Mouse (Mus musculus) right cerebral cortex, postnatal 36 days (tissue): ENCODE results near the gene Dpyd.

Experiments used
- DNase-seq, 2 experiments: peaks; one replicate each; pipeline ENCODE4 v3.0.0; 2022; ENCODE audit warnings: low spot score in 2 of 2, mixed read lengths in 1 of 2

Dpyd gene

DNA sequence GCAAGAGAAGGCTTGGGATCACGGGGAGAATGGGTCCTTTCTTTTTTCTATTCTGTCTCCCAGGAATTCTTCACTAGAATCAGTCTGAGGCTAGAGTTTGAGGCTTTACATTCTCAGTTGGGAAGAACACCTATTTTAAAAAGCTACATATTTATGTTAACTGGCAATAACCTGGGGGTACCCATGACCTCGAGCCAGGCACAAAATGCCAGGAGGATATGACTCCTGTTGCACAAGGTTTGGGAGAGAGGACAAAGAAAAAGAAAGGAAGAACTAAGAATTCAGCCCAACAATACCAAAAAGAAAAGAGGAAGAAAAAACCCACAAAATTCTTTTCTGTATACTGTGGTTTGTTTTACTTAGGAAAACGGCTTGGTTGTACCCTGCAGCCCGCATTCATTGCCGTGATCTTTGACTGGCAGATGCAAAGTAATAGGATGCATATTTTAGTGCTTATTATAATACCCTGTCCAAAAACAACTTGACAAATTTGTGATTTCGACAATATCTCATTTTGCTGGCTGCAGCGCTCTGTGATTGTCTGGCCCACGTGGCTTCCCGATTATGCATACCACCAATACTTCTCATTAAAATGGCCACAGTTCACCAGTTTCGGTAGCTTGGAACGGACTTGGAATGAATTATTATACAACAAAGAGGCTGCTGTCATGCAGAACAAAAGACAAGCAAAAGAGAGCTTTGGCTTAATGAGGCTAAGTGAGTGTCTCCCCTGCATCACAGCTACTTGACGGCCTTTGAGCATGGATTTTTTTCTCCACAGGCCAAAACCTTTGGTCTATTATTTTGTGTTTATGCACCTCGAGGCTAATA is 799.8 kb downstream of the Dpyd start:
- no peak for DNase-seq

DNA sequence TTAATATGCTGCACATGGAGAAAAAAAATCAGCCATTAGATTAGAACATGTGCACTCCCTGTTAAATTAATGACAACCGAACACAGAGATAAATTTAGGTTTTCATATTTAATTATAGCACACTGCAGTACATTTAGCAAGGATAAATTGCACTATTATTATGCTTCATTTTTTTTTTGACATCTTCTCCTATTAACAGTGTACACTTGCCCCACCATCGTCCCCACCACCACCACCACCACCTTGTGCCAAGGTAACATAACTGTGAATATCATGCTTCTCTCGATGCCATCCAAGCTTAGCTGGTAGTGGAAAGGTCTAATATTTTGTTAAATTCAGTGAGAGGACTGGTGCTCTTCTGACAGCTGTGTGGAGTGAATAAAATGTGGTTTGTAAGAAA is 800.5 kb downstream of the Dpyd start:
- no peak for DNase-seq

DNA sequence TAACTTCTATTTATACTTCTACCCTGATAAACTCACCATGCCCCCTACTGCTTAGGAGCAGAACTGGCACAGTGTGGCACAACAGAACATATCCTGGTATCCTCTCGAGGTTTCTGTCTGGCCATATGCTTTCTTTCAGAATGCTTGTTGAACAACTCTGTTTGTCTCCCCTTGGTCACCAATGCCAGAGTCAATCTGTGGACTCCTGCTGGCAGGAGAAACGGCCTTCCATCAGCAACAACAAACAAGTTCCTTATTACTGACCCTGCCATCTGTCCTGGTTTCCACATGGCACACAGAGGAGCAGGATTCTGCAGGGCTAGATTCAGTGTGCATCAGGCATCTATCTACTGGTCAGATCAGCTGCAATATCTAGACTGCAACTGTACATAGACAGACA is 807.0 kb downstream of the Dpyd start:
- no peak for DNase-seq

DNA sequence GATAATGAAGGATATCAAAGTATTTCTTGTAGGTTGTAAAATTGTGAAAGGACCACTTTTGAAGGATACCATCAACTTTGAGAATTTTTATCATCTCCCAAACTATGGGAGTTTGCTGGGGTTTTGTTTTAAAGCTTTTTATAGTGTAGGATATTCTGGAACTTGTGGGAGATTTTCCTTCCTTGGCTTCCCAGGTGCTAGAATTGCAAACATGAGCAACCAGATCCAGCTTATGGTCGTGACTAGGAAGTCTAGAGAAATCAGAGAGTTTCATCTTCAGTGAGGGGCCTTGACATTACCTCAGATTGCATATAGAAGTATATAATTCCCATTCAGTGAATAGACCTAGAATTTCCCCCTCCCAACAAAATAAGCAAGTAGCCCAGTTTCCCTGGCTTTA is 819.2 kb downstream of the Dpyd start:
- no peak for DNase-seq

DNA sequence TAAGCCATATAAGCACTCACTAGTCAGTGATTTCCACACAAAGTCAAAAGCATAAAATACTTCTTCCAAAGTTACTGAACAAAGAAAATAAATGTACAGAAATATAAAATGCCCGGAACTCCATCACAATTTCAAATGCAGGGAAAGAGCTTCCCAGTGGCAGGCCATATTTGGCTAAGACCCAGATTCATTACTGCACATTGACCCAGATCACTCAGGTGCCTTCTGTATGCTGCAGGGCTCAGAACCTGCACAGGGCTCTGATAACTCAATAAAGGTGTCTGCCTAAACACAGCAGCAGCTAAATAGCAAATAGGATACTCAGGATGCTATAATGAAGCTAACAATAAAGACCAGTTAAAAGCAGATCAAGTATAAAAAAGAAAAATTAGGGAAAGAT is 820.5 kb downstream of the Dpyd start:
- DNase-seq: no peak

DNA sequence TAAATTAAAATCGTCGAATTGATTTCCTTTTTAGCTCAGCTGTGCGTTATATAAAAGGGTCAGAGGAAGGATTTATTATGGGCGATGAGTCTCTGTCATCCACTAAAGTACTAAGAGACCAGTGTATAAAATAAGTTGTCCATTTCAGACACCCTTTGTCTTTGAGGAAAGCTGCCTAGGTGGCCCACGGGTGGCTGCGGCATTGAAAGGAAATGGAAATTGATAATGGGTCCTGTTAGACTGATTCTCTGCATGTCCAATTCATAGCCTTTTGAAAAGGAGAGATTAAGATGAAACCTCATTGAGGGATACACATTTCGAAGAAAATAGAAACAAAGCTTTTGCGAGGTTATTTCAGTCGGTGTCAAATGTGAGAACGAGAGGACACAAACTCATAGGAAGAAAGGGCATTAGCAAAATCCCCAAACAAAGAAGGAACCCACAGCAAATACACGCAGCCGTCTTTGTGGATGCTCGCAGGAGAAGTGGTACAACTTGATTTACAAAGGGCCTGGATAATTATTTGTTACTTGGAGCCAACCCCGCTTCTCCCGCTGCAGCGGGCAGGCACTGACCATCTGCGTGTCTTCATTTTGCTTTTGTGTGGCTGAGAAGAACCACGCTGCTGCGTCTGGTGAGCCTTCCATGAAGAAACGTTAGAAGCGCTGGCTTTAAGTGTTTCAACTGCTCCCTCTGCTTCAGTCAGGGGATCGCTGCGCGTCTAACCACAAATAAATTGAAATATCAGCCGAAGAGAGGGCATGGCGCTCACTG is 825.6 kb downstream of the Dpyd start:
- no peak for DNase-seq

DNA sequence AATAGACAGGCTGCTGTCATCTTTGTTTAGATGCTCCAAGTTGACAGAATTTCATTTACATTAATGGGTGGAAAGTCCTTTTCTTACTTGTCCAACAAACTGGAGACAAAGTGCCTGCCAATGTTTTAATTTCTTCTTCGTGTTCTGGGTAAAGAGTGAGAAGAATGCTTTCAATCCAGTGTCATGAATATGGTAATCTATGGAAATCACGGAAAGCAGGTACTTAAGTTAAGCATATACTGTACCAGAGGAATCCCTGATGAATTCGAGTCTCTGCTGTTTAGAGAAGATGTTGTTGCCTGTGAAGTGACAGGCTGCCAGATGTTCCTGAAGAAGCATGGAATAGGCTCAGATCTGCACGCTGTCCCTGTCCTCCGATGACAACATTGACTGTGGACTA is 835.3 kb downstream of the Dpyd start:
- DNase-seq: no peak

DNA sequence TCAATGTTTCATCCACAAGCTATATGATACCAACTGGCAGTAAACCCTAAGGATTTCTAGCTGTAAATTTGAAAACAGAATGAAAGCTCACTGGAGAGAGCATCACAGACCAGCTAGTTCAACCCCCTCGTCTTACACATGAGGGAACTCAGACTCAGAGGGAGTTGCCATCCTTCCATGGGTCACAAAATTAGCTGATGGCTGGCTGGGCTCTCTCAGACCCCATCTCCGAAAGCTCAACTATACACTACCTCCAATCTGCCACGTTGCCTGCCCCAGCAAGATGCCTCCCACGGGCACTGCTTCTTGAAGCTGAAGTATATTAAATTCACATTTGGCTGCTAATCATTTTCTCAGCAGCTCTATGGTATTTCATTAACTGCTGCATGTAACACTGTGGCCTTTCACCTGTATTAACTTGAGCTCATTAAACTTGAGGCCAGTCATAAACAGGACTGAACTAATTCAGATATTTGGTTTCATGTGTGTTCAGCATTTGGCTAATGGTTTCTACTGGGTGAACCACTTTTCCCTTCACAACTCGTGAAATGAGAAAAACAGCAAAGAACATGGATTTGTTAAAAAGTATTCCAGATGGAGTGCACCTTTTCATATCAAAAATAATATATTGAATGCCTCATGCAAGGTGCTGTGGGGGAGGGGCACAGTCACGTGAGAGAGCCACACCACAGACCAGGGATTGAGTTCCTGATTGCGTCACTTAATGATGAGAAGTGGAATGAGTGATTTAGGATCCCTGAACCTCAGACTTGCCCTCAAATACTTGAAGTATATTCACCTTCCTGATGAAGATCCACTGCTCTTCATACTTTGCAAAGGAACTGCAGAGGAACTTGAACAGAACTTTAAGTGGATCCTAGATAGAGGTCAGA is 841.2 kb downstream of the Dpyd start:
- DNase-seq: no peak

DNA sequence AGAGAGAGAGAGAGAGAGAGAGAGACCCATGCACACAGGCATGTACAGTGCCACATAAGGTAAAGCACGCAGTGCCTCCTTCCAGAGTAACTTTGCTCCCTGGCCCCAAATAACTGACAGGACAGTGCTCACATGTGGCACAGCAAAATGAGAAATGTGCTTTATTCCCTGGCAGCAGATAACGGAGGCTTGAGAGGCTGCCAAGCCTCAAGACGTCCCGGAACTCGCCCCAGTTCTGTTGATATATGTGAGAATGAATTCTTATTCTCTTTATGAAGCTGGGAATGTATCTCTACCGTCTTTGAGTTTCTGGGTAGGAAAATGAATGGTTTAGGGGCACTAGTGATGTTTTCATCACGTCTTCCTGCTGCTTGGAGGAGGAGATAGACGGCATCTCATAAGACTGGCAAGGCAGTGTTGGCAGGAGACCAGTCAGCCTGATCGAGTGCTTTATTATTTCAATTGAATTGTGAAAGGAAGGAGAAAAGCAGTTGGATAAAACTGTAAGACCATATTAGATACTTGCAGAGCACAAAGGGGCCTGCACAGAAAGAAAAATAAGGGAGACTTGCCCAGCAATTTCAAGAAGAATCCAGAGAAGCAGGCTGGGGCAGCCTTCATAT is 857.3 kb downstream of the Dpyd start:
- peak; percentile 5 to 9 for DNase-seq

DNA sequence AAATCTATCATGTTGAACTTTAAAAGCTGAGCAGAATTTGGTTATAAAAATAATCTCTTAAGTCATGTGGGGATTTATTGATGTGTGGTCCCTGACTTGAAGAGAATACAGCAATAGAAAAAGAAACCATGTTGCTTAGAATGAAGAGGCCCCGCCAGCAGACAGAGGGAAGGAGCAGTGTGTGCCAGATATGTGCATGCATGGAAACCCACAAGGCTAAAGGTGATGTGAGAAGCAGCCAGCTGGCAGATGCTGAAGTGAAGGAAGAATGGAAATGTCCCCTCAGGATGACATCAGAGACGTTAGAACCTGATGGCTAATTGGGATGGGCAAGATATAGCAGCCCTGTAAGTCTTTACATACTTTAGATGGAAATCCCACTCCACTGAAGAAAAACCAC is 857.8 kb downstream of the Dpyd start:
- DNase-seq: no peak

DNA sequence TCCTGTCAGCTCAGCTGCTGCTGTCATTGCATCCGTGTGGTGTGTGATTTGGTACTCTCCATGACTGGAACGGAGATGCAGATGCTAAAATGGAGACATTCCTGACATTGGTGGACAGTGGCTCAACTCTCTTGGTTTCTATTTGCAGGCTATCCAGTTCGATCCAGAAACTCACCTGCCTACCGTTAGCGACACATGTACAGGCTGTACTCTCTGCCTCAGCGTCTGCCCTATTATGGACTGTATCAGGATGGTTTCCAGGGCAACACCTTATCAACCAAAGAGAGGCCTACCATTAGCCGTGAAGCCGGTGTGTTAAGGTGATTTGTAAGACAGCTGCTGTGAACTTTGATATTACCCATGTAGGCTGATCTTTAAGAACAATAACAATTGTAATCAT is 869.4 kb downstream of the Dpyd start:
- no peak for DNase-seq

DNA sequence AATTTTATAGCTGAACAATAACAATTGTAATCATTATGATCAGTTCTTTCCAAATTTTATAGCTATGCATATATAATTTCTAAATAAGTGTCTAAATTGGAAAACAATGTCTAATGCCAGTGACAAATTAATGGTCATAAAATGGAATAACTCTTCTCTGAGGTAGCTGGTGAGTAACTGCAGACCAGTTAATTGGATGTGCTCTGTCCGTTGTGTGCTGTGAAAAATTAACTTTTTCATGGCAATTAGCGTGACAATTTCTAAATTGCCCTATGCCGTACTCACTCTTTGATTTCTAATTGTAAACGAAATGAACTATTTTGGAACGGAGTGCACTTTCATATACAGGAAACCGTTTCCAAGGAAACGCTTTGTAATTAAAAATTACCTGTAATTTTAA is 869.8 kb downstream of the Dpyd start:
- no peak for DNase-seq

DNA sequence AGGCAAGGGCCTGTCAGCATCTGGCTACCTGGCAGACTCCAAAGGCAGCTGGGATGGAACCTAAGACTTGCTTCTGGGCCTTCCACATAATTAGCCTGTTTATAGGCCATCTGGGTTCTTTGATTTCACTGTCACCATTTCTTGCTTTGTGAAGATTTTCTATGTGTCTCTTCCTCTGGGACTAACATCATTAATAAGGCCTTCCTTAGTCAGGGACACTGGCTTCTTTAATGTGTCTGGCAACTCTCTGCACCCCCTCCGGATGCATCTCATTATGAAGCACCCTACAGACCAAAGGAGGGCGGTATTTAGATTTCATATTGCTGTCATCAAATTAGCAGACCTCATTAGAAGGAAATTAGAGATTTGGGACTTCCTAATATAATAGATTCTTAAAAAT is 885.6 kb downstream of the Dpyd start:
- no peak for DNase-seq

DNA sequence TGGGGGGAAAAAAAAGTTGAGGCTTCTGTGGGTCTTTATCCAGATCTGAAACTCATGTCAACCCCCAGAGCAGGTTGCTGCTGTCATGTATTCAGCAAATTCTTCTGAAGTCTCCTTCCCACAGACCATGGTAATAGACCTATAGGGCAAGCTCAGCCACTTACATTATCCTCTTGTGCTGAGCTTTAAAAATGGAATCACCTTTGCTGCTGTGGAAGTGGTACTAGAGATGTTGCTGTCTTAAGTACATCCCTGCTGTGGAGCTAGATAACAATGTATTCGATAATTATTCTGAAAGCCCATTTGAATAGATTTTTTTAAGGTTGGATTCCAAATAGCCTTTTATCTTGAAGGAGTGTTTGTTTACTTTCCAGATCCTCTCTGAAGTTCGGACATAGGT is 902.1 kb downstream of the Dpyd start:
- no peak for DNase-seq

DNA sequence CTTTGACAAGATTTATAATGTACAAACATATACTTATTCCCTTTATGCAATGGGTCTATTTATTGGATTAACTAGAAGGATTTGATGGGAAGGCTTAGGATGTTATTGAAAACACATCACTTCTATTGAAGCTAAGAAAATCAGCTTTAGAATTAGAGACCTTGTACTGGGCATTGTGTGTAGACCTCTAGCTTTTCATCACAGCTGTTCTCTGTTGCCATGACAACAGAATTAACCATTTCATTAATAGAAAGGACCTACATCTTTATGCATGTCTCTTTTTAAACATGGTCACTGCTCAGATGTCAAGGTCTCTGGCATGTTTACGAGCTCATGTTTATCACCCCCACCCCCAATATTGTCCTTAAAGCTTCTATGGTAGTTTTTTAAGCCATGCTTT is 902.5 kb downstream of the Dpyd start:
- DNase-seq: no peak

DNA sequence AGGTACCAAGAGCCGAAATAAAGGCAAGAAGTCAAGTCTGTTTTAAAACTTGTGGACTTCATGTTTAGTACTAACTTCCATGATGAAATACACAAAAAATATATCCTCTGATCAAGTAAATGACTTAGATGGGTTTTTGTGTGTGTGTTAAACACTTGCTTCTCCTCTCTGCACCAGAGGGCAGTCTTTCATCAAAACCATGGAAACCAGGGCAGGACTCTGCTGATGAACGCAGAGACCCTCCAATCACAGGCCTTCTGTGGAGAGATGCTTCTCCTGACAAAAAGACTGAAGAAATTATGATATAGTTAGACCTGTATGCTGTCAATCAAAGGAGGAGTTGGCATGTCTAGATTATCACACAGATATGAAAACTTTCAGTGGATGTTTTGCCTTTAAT is 905.8 kb downstream of the Dpyd start:
- DNase-seq: no peak
